ENCODE assay signal across 8 mouse cellular contexts in genomic region chr3:37418961-37419457, GRCm38 (mm10). TPM values are rescaled to one million over a fixed set of nuclear protein-coding genes. Genes with fewer than 3 reads are reported as not detected.
DNase-seq lines count a peak whose midpoint lies in the region; ATAC-seq and TF ChIP-seq lines count a peak whose summit lies in the region.

No protein-coding gene starts in this region.

- H3K9me3 ChIP-seq in forebrain, postnatal 0 days (ENCODE audit: low read length): no peaks in the 10 kb centered on the region
- no peaks in the 10 kb centered on the region for H3K9me3 ChIP-seq in stomach, embryonic 14.5 days (ENCODE audit: control insufficient read depth, low read depth, low read length)

- peak overlapping the region; percentile 48 for H3K27ac ChIP-seq in thymus, adult 2 months (ENCODE audit: control insufficient read depth, insufficient read depth, low read length)
- peak overlapping the region; percentile 96 for H3K27ac ChIP-seq in forebrain, postnatal 0 days (ENCODE audit: low read depth, low read length)
- H3K27ac ChIP-seq in stomach, embryonic 14.5 days (ENCODE audit: low read length): peak overlapping the region; percentile 77

- H3K4me1 ChIP-seq in thymus, adult 2 months (replicated peaks; ENCODE audit: control insufficient read depth, insufficient read depth, low read length): peaks cover 4% of the 10 kb centered on the region
- peaks cover 4% of the 10 kb centered on the region for H3K4me1 ChIP-seq in forebrain, postnatal 0 days (ENCODE audit: insufficient read depth)
- peaks cover 12% of the 10 kb centered on the region for H3K4me1 ChIP-seq in stomach, embryonic 14.5 days (ENCODE audit: control insufficient read depth, insufficient read depth, low read length)

- WGBS in thymus, adult 2 months: under 1% methylated on average over 30 of the region's 30 CpGs
- WGBS in forebrain, postnatal 0 days: under 1% methylated on average over 30 of the region's 30 CpGs
- WGBS in stomach, embryonic 14.5 days: under 1% methylated on average over 30 of the region's 30 CpGs

- peak overlapping the region; percentile 71 for H3K4me3 ChIP-seq in thymus, adult 2 months (ENCODE audit: control insufficient read depth, insufficient read depth, low read length)
- H3K4me3 ChIP-seq in forebrain, postnatal 0 days (ENCODE audit: low read depth, low read length): peak overlapping the region; percentile 96
- peak overlapping the region; percentile 54 for H3K4me3 ChIP-seq in stomach, embryonic 14.5 days (ENCODE audit: low read depth, low read length)

- no peak for TF ChIP-seq POLR2A in thymus, adult 2 months (IDR thresholded peaks at IDR 0.05; ENCODE audit: control insufficient read depth, extremely low read depth, insufficient read depth, low read length, poor library complexity)

- peak overlapping the region; percentile 84 for H3K9ac ChIP-seq in forebrain, postnatal 0 days
- peak overlapping the region; percentile 49 for H3K9ac ChIP-seq in stomach, embryonic 14.5 days (replicated peaks; ENCODE audit: low read depth, low read length)

- no peaks in the 10 kb centered on the region for H3K36me3 ChIP-seq in thymus, adult 2 months (ENCODE audit: control insufficient read depth, insufficient read depth, low read length)
- H3K36me3 ChIP-seq in forebrain, postnatal 0 days (ENCODE audit: insufficient read depth): no peaks in the 10 kb centered on the region
- no peaks in the 10 kb centered on the region for H3K36me3 ChIP-seq in stomach, embryonic 14.5 days (ENCODE audit: control insufficient read depth, insufficient read depth, low read length)

- H3K4me2 ChIP-seq in forebrain, postnatal 0 days (ENCODE audit: low read depth): peak overlapping the region; percentile 80
- peak overlapping the region; percentile 84 for H3K4me2 ChIP-seq in stomach, embryonic 14.5 days (replicated peaks; ENCODE audit: low read depth, low read length)

- TF ChIP-seq CTCF in thymus, adult 2 months (IDR thresholded peaks at IDR 0.05; ENCODE audit: borderline replicate concordance, control insufficient read depth, extremely low read depth, insufficient read depth, low read length, poor library complexity): no peak
- TF ChIP-seq CTCF in forebrain, postnatal 0 days (IDR thresholded peaks at IDR 0.05; ENCODE audit: low read depth): peak; percentile 56

- H3K27me3 ChIP-seq in thymus, adult 2 months (ENCODE audit: control insufficient read depth, insufficient read depth, low read length): no peaks in the 10 kb centered on the region
- H3K27me3 ChIP-seq in forebrain, postnatal 0 days (ENCODE audit: insufficient read depth, low read length): no peaks in the 10 kb centered on the region
- no peaks in the 10 kb centered on the region for H3K27me3 ChIP-seq in stomach, embryonic 14.5 days (ENCODE audit: control insufficient read depth, insufficient read depth, low read length)

- ATAC-seq in forebrain, postnatal 0 days: no peak
- peak; percentile 36 for ATAC-seq in megakaryocyte-erythroid progenitor cell, adult 5-6 weeks (replicated peaks; ENCODE audit: low FRiP score, low TSS enrichment, poor library complexity, severe bottlenecking)
- no peak; the same call in 1 of the 2 replicates for ATAC-seq in stomach, embryonic 14.5 days (ENCODE audit: insufficient number of reproducible peaks, insufficient read depth, low FRiP score, low read depth)

- peak; percentile 79 to 85 for DNase-seq in cerebellum, postnatal 10 days
- no peak for DNase-seq in cerebellum, postnatal 4 days (ENCODE audit: low spot score in 2 of 2)
- DNase-seq in thymus, adult 2 months: no peak
- DNase-seq in thymus, postnatal 25 days: no peak
- peak; percentile 80 for DNase-seq in forebrain, postnatal 0 days
- peak; percentile 54 to 62 for DNase-seq in layer of hippocampus, postnatal 25 days (ENCODE audit: extremely low spot score in 1 of 2, low spot score in 1 of 2)

RNA-seq across cellular contexts. Expression of gene Spata5, which starts 0.7 kb away (rescaled TPM):
- 2.0 and 3.2 TPM in 2 replicates for polyA plus RNA-seq in thymus, adult 2 months (2012; rRNA removed)
- total RNA-seq in forebrain, postnatal 0 days (2014; rRNA removed): 18.9 and 33.3 TPM in 2 replicates
- polyA plus RNA-seq in forebrain, postnatal 0 days (2015; fragmentation: Nextera tagmentation; extraction: Ambion mirVana): 21.0 and 23.2 TPM in 2 replicates
- 10 to 100 TPM; 17.9 to 26.7 TPM for total RNA-seq in layer of hippocampus, postnatal 25 days (2021)
- 47.9 and 66.4 TPM in 2 replicates for total RNA-seq in megakaryocyte-erythroid progenitor cell, adult 5-6 weeks (2014; fragmentation: Nextera tagmentation)
- 151 and 190 TPM in 2 replicates for total RNA-seq in megakaryocyte-erythroid progenitor cell, adult 5-6 weeks (2017)
- polyA plus RNA-seq in stomach, embryonic 14.5 days (2014; fragmentation: Nextera tagmentation; extraction: Ambion mirVana): 40.8 and 42.2 TPM in 2 replicates

RNA-seq across cellular contexts. Expression of gene Nudt6, which starts 1.0 kb away (rescaled TPM):
- 16.8 and 18.7 TPM in 2 replicates for polyA plus RNA-seq in thymus, adult 2 months (2012; rRNA removed)
- 4.5 and 6.6 TPM in 2 replicates for total RNA-seq in forebrain, postnatal 0 days (2014; rRNA removed)
- 10.2 and 14.8 TPM in 2 replicates for polyA plus RNA-seq in forebrain, postnatal 0 days (2015; fragmentation: Nextera tagmentation; extraction: Ambion mirVana)
- total RNA-seq in layer of hippocampus, postnatal 25 days (2021): 1 to 10 TPM; 5.5 to 6.2 TPM
- 9.1 and 34.1 TPM in 2 replicates for total RNA-seq in megakaryocyte-erythroid progenitor cell, adult 5-6 weeks (2014; fragmentation: Nextera tagmentation)
- total RNA-seq in megakaryocyte-erythroid progenitor cell, adult 5-6 weeks (2017): 26.6 and 28.8 TPM in 2 replicates
- 5.9 and 7.1 TPM in 2 replicates for polyA plus RNA-seq in stomach, embryonic 14.5 days (2014; fragmentation: Nextera tagmentation; extraction: Ambion mirVana)

Comparison
In these comparisons a context has a peak if more than half of its experiments do, and no peak if none do; other contexts are left out.
1. DNase-seq: peak in cerebellum, postnatal 10 days (2 of 2), forebrain, postnatal 0 days (single experiment) and layer of hippocampus, postnatal 25 days (2 of 2); none in cerebellum, postnatal 4 days (0 of 2), thymus, adult 2 months (single experiment) and thymus, postnatal 25 days (single experiment).
2. Peak in every context shown above with its lines, with median percentiles within 50 percentile points of each other: H3K27ac ChIP-seq and H3K4me3 ChIP-seq.